Mouse (Mus musculus) stomach, postnatal 0 days (tissue): ENCODE measurements around the gene Mrtfb. TPM values are rescaled to one million over a fixed set of nuclear protein-coding genes. Genes with fewer than 3 reads are reported as not detected.

ENCODE experiments used
- ATAC-seq: fragments of 200-750 bp; cut with Nextera tagmentation; 2 replicates; pipeline ENCODE4 v1.8.0; 2017; ENCODE audit not compliant: low FRiP score, low TSS enrichment
- DNase-seq: peaks from one replicate; pipeline ENCODE4 v3.0.0-alpha.2; 2016; ENCODE audit warnings: low spot score
- H3K27ac ChIP-seq: fragments of 300-500 bp; sonication (generic); replicated peaks from 2 replicates; pipeline ENCODE4 v1.5.1; 2014; ENCODE audit warnings: mild to moderate bottlenecking, control low read depth
- H3K27me3 ChIP-seq: fragments of 300-500 bp; sonication (generic); 2 replicates; pipeline ENCODE4 v1.6.1; 2014; ENCODE audit warnings: low read length; ENCODE audit not compliant: control insufficient read depth, insufficient read depth
- H3K36me3 ChIP-seq: fragments of 300-500 bp; sonication (generic); 2 replicates; pipeline ENCODE4 v1.6.1; 2014; ENCODE audit warnings: low read length, mixed read lengths; ENCODE audit not compliant: control insufficient read depth, insufficient read depth
- H3K4me1 ChIP-seq: fragments of 300-500 bp; sonication (generic); replicated peaks from 2 replicates; pipeline ENCODE4 v1.6.1; 2014; ENCODE audit warnings: antibody characterized with exemption; ENCODE audit not compliant: control insufficient read depth, insufficient read depth
- H3K4me2 ChIP-seq: fragments of 300-500 bp; sonication (generic); replicated peaks from 2 replicates; pipeline ENCODE4 v1.6.1; 2014; ENCODE audit warnings: low read depth, mild to moderate bottlenecking, control low read depth, moderate library complexity
- H3K4me3 ChIP-seq: fragments of 300-500 bp; sonication (generic); 2 replicates; pipeline ENCODE4 v1.5.1; 2014; ENCODE audit warnings: low read depth, low read length, control low read depth
- H3K9ac ChIP-seq: fragments of 300-500 bp; sonication (generic); 2 replicates; pipeline ENCODE4 v1.6.1; 2014; ENCODE audit warnings: mild to moderate bottlenecking, low read length, control low read depth, mixed read lengths
- H3K9me3 ChIP-seq: fragments of 300-500 bp; sonication (generic); 2 replicates; pipeline ENCODE4 v1.6.1; 2016; ENCODE audit warnings: low read length; ENCODE audit not compliant: control insufficient read depth
- CTCF ChIP-seq: IDR thresholded peaks from 2 replicates; pipeline ENCODE4 v1.5.1; 2016; ENCODE audit warnings: antibody characterized with exemption, low read depth, mild to moderate bottlenecking, moderate library complexity
- EP300 ChIP-seq: optimal IDR thresholded peaks from 2 replicates; pipeline ENCODE3; 2016; ENCODE audit warnings: antibody characterized with exemption
- WGBS: fragments of 180-500 bp; shearing (Covaris S2); extraction: QIAGEN DNeasy Blood & Tissue Kit; methylation state at CpG from one replicate; pipeline ENCODE4 v1.1.7; 2014; 5-methylcytosine and 5-hydroxymethylcytosine counted together
- polyA plus RNA-seq: library from polyadenylated mRNA; unstranded; fragments of >200 nt; fragmentation: Nextera tagmentation; extraction: Ambion mirVana; gene quantifications from 2 replicates; pipeline ENCODE4 v1.2.1, GENCODE M21; 2015

Mrtfb gene
- polyA plus RNA-seq, 1 experiment from 2014 or later, result 12.5 TPM

- Histone ChIP-seq H3K4me1 (no peaks in the 10 kb centered on the region), H3K36me3 (no peaks in the 10 kb centered on the region), H3K9ac (peak overlapping the region; percentile 77), H3K4me2 (peak overlapping the region; percentile 98), H3K4me3 (peak overlapping the region; percentile 71), H3K27ac (peak overlapping the region; percentile 77; the same call in 1 of the 2 replicates), H3K9me3 (no peaks in the 10 kb centered on the region), H3K27me3 (no peaks in the 10 kb centered on the region)
- DNase-seq, result no peak
- whole genome bisulfite sequencing, result 21% methylated on average over 8 of the region's 8 CpGs
- no peak for TF ChIP-seq EP300
- TF ChIP-seq CTCF, result no peak
- ATAC-seq, result no peak
Measured at GRCm38 (mm10) chr16:13448706-13449090, 192.4 kb downstream of the Mrtfb start.

- WGBS, result 46% methylated on average over 13 of the region's 13 CpGs
- no peak for TF ChIP-seq EP300
- no peak for TF ChIP-seq CTCF
- no peak for ATAC-seq
Measured at GRCm38 (mm10) chr16:13449491-13449890, 193.2 kb downstream of the Mrtfb start.

GRCm38 (mm10) chr16:13450831-13451230 lies 194.6 kb downstream of the Mrtfb start:
- H3K4me1 ChIP-seq, result no peaks in the 10 kb centered on the region
- no peak overlapping the region for H3K27ac ChIP-seq
- no peak for DNase-seq
- H3K27me3 ChIP-seq, result no peaks in the 10 kb centered on the region
- H3K4me3 ChIP-seq, result no peak overlapping the region
- H3K9me3 ChIP-seq, result no peaks in the 10 kb centered on the region
- no peak for ATAC-seq
- H3K36me3 ChIP-seq, result no peaks in the 10 kb centered on the region
- 44% methylated on average over 7 of the region's 7 CpGs for WGBS
- TF ChIP-seq EP300 (no peak), CTCF (no peak)
- no peak overlapping the region for H3K9ac ChIP-seq
- no peak overlapping the region for H3K4me2 ChIP-seq

More at GRCm38 (mm10) chr16:13449491-13449890, 193.2 kb downstream of the Mrtfb start:
- DNase-seq, result no peak
- no peaks in the 10 kb centered on the region for H3K36me3 ChIP-seq
- H3K9ac ChIP-seq, result peak overlapping the region; percentile 8; the same call in 1 of the 2 replicates
- no peak overlapping the region for H3K27ac ChIP-seq
- peak overlapping the region; percentile 71; the same call in 1 of the 2 replicates for H3K4me3 ChIP-seq
- peak overlapping the region; percentile 98 for H3K4me2 ChIP-seq
- no peaks in the 10 kb centered on the region for H3K9me3 ChIP-seq
- no peaks in the 10 kb centered on the region for H3K27me3 ChIP-seq
- no peaks in the 10 kb centered on the region for H3K4me1 ChIP-seq

- no peak for DNase-seq
- WGBS, result 83% methylated on average over 4 of the region's 4 CpGs
- H3K4me3 ChIP-seq, result no peak overlapping the region
- no peaks in the 10 kb centered on the region for H3K9me3 ChIP-seq
- TF ChIP-seq CTCF (no peak), EP300 (no peak)
- H3K4me1 ChIP-seq, result no peaks in the 10 kb centered on the region
- H3K9ac ChIP-seq, result no peak overlapping the region
- no peaks in the 10 kb centered on the region for H3K27me3 ChIP-seq
- no peak for ATAC-seq
- H3K27ac ChIP-seq, result no peak overlapping the region
- no peak overlapping the region for H3K4me2 ChIP-seq
- no peaks in the 10 kb centered on the region for H3K36me3 ChIP-seq
Measured at GRCm38 (mm10) chr16:13451991-13452390, 195.7 kb downstream of the Mrtfb start.

- 86% methylated on average over 7 of the region's 7 CpGs for WGBS
Measured at GRCm38 (mm10) chr16:13452661-13453060, 196.4 kb downstream of the Mrtfb start.

GRCm38 (mm10) chr16:13454026-13454600 lies 197.8 kb downstream of the Mrtfb start:
- DNase-seq (no peak), ATAC-seq (0 out of 2 replicates have a peak, but pooled peaks have one; percentile 16)
- Histone ChIP-seq H3K4me3 (no peak overlapping the region), H3K27me3 (no peaks in the 10 kb centered on the region), H3K9me3 (no peaks in the 10 kb centered on the region), H3K36me3 (no peaks in the 10 kb centered on the region), H3K27ac (no peak overlapping the region; the same call in none of the 2 replicates), H3K4me1 (no peaks in the 10 kb centered on the region), H3K4me2 (no peak overlapping the region), H3K9ac (no peak overlapping the region)
- TF ChIP-seq CTCF, result no peak
- no peak for TF ChIP-seq EP300
- WGBS, result 49% methylated on average over 10 of the region's 10 CpGs

More at GRCm38 (mm10) chr16:13452661-13453060, 196.4 kb downstream of the Mrtfb start:
- no peaks in the 10 kb centered on the region for H3K27me3 ChIP-seq
- no peak overlapping the region for H3K9ac ChIP-seq
- no peak overlapping the region for H3K4me3 ChIP-seq
- H3K27ac ChIP-seq, result no peak overlapping the region
- H3K4me1 ChIP-seq, result no peaks in the 10 kb centered on the region
- no peak overlapping the region for H3K4me2 ChIP-seq
- ATAC-seq (no peak), DNase-seq (no peak)
- TF ChIP-seq CTCF (no peak), EP300 (no peak)
- H3K9me3 ChIP-seq, result no peaks in the 10 kb centered on the region
- H3K36me3 ChIP-seq, result no peaks in the 10 kb centered on the region
